Mouse (Mus musculus): ENCODE data around the gene Smad6. TPM values are rescaled to one million over a fixed set of nuclear protein-coding genes. Genes with fewer than 3 reads are reported as not detected.
A peak's percentile ranks its signal among the peaks of the same experiment; 100 is the strongest.

The Smad6 gene
- polyA plus RNA-seq, 1 experiment from 2014 or later: 13.4 TPM

DNA sequence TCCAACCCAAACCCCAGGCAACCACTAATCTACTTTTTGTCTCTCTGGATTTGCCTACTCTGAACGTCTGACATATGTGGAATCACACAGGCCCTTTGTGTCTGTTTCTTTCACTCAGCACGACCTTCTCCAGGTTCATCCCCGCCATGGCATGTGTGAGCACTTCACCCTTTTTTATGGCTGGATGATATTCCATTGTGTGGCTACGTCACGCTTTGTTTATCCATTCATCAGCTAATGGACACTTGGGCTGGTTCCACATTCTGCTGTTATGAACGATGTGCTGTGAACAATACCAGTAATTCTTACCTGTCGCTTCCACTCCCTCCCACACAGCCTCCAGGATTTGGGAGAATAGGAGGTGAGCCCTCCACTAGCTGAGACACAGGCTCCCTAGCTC lies 5.8 kb downstream of the Smad6 start:
- Histone ChIP-seq H3K27ac (ENCODE audit: low read length) (0 out of 2 replicates have a peak overlapping the region, but pooled peaks have one; percentile 94), H3K4me2 (replicated peaks; ENCODE audit: low read depth, low read length) (peak overlapping the region; percentile 86), H3K4me3 (ENCODE audit: low read depth, low read length) (peak overlapping the region; percentile 84; the same call in 1 of the 2 replicates), H3K4me1 (ENCODE audit: insufficient read depth, low read depth, low read length) (peaks cover 9% of the 10 kb centered on the region; the same call in 1 of the 2 replicates), H3K27me3 (replicated peaks; ENCODE audit: insufficient read depth, low read length) (no peaks in the 10 kb centered on the region), H3K9me3 (ENCODE audit: low read length) (peaks cover 5% of the 10 kb centered on the region; the same call in 1 of the 2 replicates), H3K9ac (replicated peaks; ENCODE audit: low read depth) (no peak overlapping the region), H3K36me3 (ENCODE audit: insufficient read depth, low read length) (peaks cover 19% of the 10 kb centered on the region)
- DNase-seq (ENCODE audit: low spot score): no peak
- no peak for TF ChIP-seq EP300 (IDR thresholded peaks at IDR 0.05)
- TF ChIP-seq CTCF (IDR thresholded peaks at IDR 0.05): no peak
- WGBS: 43% methylated on average over 7 of the region's 7 CpGs
- ATAC-seq: no peak

- no peak overlapping the region for H3K4me3 ChIP-seq (ENCODE audit: low read depth, low read length)
- peaks cover 23% of the 10 kb centered on the region for H3K36me3 ChIP-seq (ENCODE audit: insufficient read depth, low read length)
- TF ChIP-seq CTCF (IDR thresholded peaks at IDR 0.05) (no peak), EP300 (IDR thresholded peaks at IDR 0.05) (no peak)
- H3K9me3 ChIP-seq (ENCODE audit: low read length): peaks cover 5% of the 10 kb centered on the region; the same call in 1 of the 2 replicates
- H3K27ac ChIP-seq (ENCODE audit: low read length): no peak overlapping the region
- WGBS: 52% methylated on average over 6 of the region's 6 CpGs
- ATAC-seq (no peak), DNase-seq (ENCODE audit: low spot score) (no peak)
- H3K9ac ChIP-seq (replicated peaks; ENCODE audit: low read depth): no peak overlapping the region
- peaks cover 9% of the 10 kb centered on the region; the same call in 1 of the 2 replicates for H3K4me1 ChIP-seq (ENCODE audit: insufficient read depth, low read depth, low read length)
- H3K4me2 ChIP-seq (replicated peaks; ENCODE audit: low read depth, low read length): no peak overlapping the region
- H3K27me3 ChIP-seq (replicated peaks; ENCODE audit: insufficient read depth, low read length): no peaks in the 10 kb centered on the region
Measured at GRCm38 (mm10) chr9:64014801-64015200, 7.1 kb downstream of the Smad6 start.

DNA sequence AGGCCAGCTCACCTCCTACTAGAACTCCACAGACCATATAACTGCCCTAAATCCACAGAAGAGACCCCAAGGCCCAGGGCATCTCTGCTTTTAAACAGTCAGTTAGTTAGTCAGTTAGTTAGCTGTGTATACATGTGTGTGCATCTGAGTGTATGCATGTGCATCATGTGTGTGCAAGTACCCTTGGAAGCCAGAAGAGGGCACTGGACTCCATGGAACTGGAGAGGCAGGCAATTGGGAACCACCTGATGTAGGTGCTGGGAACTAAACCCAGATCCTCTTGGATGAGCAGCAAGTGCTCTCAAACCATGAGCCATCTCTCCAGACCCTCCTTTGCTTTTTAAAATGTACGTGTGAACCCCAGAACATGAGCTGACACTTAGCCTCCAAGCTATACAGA lies 10.5 kb downstream of the Smad6 start:
- Histone ChIP-seq H3K4me1 (ENCODE audit: insufficient read depth, low read depth, low read length) (no peaks in the 10 kb centered on the region), H3K9me3 (ENCODE audit: low read length) (peaks cover 5% of the 10 kb centered on the region; the same call in 1 of the 2 replicates), H3K4me2 (replicated peaks; ENCODE audit: low read depth, low read length) (no peak overlapping the region), H3K9ac (replicated peaks; ENCODE audit: low read depth) (no peak overlapping the region), H3K27me3 (replicated peaks; ENCODE audit: insufficient read depth, low read length) (no peaks in the 10 kb centered on the region), H3K27ac (ENCODE audit: low read length) (no peak overlapping the region), H3K4me3 (ENCODE audit: low read depth, low read length) (no peak overlapping the region), H3K36me3 (ENCODE audit: insufficient read depth, low read length) (peaks cover 30% of the 10 kb centered on the region)
- ATAC-seq: no peak
- TF ChIP-seq EP300 (IDR thresholded peaks at IDR 0.05) (no peak), CTCF (IDR thresholded peaks at IDR 0.05) (peak; percentile 57)
- 94% methylated on average over 1 of the region's 1 CpGs for WGBS
- DNase-seq (ENCODE audit: low spot score): no peak

- no peak for ATAC-seq
- Histone ChIP-seq H3K36me3 (ENCODE audit: insufficient read depth, low read length) (peaks cover 24% of the 10 kb centered on the region; the same call in 1 of the 2 replicates), H3K9me3 (ENCODE audit: low read length) (no peaks in the 10 kb centered on the region), H3K4me1 (ENCODE audit: insufficient read depth, low read depth, low read length) (no peaks in the 10 kb centered on the region), H3K27me3 (replicated peaks; ENCODE audit: insufficient read depth, low read length) (no peaks in the 10 kb centered on the region), H3K4me2 (replicated peaks; ENCODE audit: low read depth, low read length) (no peak overlapping the region), H3K4me3 (ENCODE audit: low read depth, low read length) (no peak overlapping the region), H3K27ac (ENCODE audit: low read length) (no peak overlapping the region), H3K9ac (replicated peaks; ENCODE audit: low read depth) (no peak overlapping the region)
- WGBS: 88% methylated on average over 7 of the region's 7 CpGs
- TF ChIP-seq CTCF (IDR thresholded peaks at IDR 0.05) (no peak), EP300 (IDR thresholded peaks at IDR 0.05) (no peak)
- DNase-seq (ENCODE audit: low spot score): no peak
Measured at GRCm38 (mm10) chr9:64002981-64003380, 18.9 kb downstream of the Smad6 start.

DNA sequence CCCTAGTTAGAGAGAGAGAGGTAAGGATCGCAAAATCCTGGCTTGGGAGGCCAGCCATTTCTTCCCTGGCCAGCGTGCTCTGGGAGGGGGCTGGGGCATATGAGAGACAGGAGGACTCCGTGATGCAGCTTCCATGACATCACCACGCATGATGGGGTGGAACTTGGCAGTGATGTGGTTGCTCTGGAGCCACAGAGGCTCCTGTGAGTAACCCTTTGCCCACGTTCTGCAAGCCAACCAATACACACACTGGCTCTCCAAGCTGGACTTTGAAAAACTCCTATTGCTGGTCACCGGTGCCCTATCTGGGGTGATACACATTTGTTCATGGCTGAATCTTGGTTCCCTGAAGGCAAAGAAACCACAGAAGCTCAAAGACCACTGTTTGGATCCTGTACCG lies 20.8 kb downstream of the Smad6 start:
- H3K9ac ChIP-seq (replicated peaks; ENCODE audit: low read depth): no peak overlapping the region
- no peaks in the 10 kb centered on the region for H3K4me1 ChIP-seq (ENCODE audit: insufficient read depth, low read depth, low read length)
- H3K4me3 ChIP-seq (ENCODE audit: low read depth, low read length): no peak overlapping the region
- H3K4me2 ChIP-seq (replicated peaks; ENCODE audit: low read depth, low read length): no peak overlapping the region
- ATAC-seq (no peak), DNase-seq (ENCODE audit: low spot score) (no peak)
- 0 out of 2 replicates have a peak, but pooled peaks cover 14% of the 10 kb centered on the region for H3K36me3 ChIP-seq (ENCODE audit: insufficient read depth, low read length)
- no peaks in the 10 kb centered on the region for H3K27me3 ChIP-seq (replicated peaks; ENCODE audit: insufficient read depth, low read length)
- 78% methylated on average over 7 of the region's 7 CpGs for WGBS
- H3K27ac ChIP-seq (ENCODE audit: low read length): no peak overlapping the region
- no peaks in the 10 kb centered on the region for H3K9me3 ChIP-seq (ENCODE audit: low read length)
- TF ChIP-seq EP300 (IDR thresholded peaks at IDR 0.05): no peak
- no peak for TF ChIP-seq CTCF (IDR thresholded peaks at IDR 0.05)

DNA sequence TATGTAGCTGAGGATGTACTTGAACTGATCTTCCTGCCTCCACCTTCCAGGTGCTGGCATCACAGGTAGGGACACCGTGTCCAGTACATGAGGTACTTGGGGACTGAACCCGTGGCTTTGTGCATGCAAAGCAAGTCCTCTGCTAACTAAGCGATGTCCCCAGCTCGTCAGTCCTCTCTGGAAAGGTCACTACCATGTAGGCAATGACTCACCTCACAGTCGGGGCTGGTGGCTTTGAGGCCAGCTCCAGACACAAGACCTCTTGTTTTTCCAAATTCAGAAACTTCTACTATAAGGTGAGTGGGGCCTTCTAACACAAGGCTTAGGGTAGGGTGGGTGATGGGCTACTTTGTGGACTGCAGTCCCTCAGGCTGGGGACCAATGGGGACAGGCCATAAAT lies 21.8 kb downstream of the Smad6 start:
- no peak overlapping the region for H3K27ac ChIP-seq (ENCODE audit: low read length)
- ATAC-seq (no peak), DNase-seq (ENCODE audit: low spot score) (no peak)
- no peak for TF ChIP-seq EP300 (IDR thresholded peaks at IDR 0.05)
- no peak for TF ChIP-seq CTCF (IDR thresholded peaks at IDR 0.05)
- no peak overlapping the region for H3K4me3 ChIP-seq (ENCODE audit: low read depth, low read length)
- no peaks in the 10 kb centered on the region for H3K9me3 ChIP-seq (ENCODE audit: low read length)
- WGBS: 88% methylated on average over 5 of the region's 5 CpGs
- no peaks in the 10 kb centered on the region for H3K27me3 ChIP-seq (replicated peaks; ENCODE audit: insufficient read depth, low read length)
- no peaks in the 10 kb centered on the region for H3K4me1 ChIP-seq (ENCODE audit: insufficient read depth, low read depth, low read length)
- no peak overlapping the region for H3K9ac ChIP-seq (replicated peaks; ENCODE audit: low read depth)
- 0 out of 2 replicates have a peak, but pooled peaks cover 14% of the 10 kb centered on the region for H3K36me3 ChIP-seq (ENCODE audit: insufficient read depth, low read length)
- no peak overlapping the region for H3K4me2 ChIP-seq (replicated peaks; ENCODE audit: low read depth, low read length)

GRCm38 (mm10) chr9:63999194-63999593 lies 22.7 kb downstream of the Smad6 start:
- TF ChIP-seq EP300 (IDR thresholded peaks at IDR 0.05) (no peak), CTCF (IDR thresholded peaks at IDR 0.05) (no peak)
- Histone ChIP-seq H3K27me3 (replicated peaks; ENCODE audit: insufficient read depth, low read length) (no peaks in the 10 kb centered on the region), H3K9me3 (ENCODE audit: low read length) (no peaks in the 10 kb centered on the region), H3K36me3 (ENCODE audit: insufficient read depth, low read length) (0 out of 2 replicates have a peak, but pooled peaks cover 11% of the 10 kb centered on the region), H3K4me3 (ENCODE audit: low read depth, low read length) (no peak overlapping the region), H3K27ac (ENCODE audit: low read length) (no peak overlapping the region), H3K4me1 (ENCODE audit: insufficient read depth, low read depth, low read length) (no peaks in the 10 kb centered on the region), H3K9ac (replicated peaks; ENCODE audit: low read depth) (no peak overlapping the region), H3K4me2 (replicated peaks; ENCODE audit: low read depth, low read length) (no peak overlapping the region)
- ATAC-seq (no peak), DNase-seq (ENCODE audit: low spot score) (no peak)
- 61% methylated on average over 9 of the region's 9 CpGs for WGBS

Data from lung, postnatal 0 days (tissue).